Mouse (Mus musculus): ENCODE data around the gene Igfbp7.

Gene Igfbp7

GRCm38 (mm10) chr5:77405455-77406057, 2.3 kb downstream of the Igfbp7 start:
- DNase-seq (ENCODE audit: low read depth, low spot score) = no peak

GRCm38 (mm10) chr5:77404941-77405340, 2.9 kb downstream of the Igfbp7 start:
- DNase-seq (ENCODE audit: low read depth, low spot score) = no peak

DNA sequence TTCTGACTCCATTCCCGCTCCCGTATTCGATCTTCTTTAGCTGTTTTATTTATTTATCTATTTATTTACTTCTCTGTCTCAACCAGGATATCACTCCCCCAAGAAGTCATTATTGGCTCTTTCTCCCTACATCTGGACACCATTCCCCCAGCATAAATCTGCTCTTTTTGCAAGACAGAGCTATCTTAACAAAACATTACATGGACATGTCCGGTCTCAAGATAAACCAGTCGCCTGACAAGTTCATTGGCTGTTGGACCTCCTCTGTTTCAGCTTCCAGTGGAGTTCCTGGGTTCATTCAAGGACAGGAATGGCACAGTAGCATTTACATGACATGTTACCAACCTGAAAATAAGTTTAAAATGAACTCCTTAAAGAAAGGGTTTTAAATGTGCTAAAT, 4.9 kb downstream of the Igfbp7 start:
- no peak for DNase-seq (ENCODE audit: low read depth, low spot score)

DNA sequence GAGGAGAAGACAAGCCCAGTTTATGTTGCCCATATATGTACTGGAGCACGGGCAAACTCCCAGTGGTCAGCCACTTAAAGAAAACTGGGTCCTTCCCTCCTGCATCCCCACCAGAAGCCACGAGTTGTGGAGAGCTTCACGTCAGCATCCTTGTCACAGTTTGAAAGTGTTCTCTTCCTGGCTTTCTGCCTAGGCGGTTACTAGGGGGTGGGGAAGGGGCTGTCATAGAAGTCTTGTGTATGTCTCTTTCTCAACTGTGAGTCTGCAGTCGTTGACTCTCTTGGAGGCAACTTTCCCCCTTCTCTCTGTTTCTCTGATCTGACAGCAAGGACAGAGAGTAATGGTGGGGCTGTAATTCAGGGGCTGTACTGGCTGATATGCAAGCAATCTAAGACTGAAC, 5.7 kb downstream of the Igfbp7 start:
- no peak for DNase-seq (ENCODE audit: low read depth, low spot score)

- DNase-seq (ENCODE audit: low read depth, low spot score) = no peak
Measured at GRCm38 (mm10) chr5:77400823-77401222, 7.0 kb downstream of the Igfbp7 start.

GRCm38 (mm10) chr5:77400151-77400550, 7.7 kb downstream of the Igfbp7 start:
- DNase-seq (ENCODE audit: low read depth, low spot score) = no peak

DNA sequence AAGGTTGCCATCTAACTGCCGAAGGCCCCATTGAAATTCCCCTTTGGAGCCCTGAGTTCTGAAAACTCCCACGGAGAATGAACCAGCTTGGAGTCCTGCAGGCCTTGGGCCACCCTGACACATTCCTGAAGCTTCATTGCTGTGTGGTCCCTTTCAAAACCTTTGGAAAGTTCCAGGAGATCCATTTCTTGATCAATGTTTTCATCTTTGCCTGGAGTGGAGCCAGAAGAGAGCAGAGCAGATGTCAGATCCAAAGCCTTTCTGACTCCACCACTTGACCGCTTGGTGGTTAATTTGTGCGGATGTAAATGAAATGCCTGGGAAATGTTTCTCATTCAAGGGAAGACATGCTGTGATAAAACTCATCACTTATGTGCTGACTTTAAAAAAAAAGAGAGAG, 8.8 kb downstream of the Igfbp7 start:
- no peak for DNase-seq (ENCODE audit: low read depth, low spot score)

DNA sequence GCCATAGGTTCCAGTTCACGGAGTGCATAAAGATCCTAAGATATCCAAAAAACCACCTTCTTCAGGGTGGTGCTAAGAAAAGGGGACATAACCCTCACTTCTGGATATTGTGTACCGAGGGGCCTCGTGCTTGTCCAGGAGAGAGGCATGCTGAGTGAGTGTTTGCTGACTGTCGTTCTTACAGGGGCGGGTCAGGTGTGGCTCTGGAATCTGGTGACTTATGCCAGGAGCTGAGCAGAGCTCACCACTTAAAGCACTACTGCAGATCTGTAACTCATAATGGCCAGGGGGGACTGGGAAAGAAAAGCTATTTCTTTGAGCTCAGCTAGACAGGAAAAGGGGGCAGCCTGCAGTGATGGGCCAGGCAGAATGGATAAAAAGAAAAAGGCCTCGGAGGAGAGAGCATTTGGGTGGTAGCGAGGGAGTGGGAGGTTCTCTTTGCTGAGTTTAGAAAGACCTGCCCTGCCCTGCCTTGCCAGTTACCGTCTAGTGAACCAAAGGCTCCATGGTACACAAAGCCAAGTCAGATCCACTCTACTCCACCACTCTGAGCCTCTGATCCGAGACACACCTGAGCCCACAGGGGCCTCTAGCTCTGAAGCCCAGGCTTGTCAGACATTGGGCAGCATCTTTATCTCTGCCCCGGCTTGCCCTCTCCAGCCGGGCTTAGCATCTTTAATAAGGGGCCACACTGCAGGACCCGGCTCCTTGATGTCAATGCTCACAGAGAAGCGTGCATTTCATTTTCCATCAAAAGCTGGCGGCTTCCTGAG, 9.4 kb downstream of the Igfbp7 start:
- no peak for DNase-seq (ENCODE audit: low read depth, low spot score)

DNA sequence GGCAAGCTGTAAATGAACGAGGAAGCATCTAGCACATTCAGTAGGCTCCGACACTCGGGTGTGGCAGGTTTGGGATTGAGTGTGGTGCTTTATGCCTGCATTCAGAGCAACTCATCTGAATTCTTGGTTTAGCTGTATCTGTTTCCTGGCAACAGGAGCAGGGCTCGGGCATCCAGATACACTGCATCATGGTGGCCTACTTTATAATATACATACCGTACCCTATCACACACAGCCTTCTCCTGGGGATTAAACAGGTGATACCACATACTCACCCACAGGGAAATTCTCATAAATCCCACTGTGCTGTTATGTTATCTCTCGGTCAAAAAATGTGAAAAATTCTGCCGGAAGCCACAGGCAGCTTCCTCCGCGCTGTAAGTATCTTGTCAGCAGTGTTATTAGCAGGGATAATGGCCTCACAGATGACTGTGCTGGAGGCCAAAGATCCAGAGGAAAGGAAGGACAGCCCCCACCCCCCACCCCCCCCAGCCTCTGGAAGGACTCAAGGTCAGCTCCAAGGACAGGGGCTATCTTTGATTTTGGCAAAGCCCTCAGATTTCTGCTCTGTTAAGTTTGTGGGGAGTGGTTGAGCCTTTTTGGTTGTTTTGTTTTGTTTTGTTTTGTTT, 13.7 kb downstream of the Igfbp7 start:
- DNase-seq (ENCODE audit: low read depth, low spot score) = no peak

DNA sequence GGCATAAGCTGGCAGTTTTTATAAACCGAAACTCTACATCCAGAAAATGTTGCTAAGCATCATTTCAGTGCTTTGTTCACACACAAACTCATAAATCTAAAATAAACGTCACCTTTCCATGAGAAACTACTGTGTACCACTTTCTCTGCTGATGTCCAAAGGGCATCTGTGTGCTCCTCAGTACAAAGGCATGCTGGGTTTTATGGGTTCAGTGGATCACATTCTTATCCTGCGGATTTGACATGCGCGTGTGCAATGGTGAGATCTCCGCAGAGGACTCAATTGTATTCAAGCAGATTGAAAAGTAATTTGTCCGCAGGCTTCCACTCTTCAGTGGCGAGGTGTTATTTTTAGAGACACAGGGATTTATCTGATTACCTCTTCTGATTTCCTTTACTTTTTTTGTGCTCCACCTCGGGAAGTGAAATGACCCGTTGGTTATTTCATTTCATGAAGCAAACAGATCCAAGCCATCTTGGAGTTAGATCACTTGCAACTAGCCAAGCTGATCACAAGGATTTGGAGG, 14.7 kb downstream of the Igfbp7 start:
- DNase-seq (ENCODE audit: low read depth, low spot score) = no peak

- DNase-seq (ENCODE audit: low read depth, low spot score) = no peak
Measured at GRCm38 (mm10) chr5:77390272-77390671, 17.6 kb downstream of the Igfbp7 start.

DNA sequence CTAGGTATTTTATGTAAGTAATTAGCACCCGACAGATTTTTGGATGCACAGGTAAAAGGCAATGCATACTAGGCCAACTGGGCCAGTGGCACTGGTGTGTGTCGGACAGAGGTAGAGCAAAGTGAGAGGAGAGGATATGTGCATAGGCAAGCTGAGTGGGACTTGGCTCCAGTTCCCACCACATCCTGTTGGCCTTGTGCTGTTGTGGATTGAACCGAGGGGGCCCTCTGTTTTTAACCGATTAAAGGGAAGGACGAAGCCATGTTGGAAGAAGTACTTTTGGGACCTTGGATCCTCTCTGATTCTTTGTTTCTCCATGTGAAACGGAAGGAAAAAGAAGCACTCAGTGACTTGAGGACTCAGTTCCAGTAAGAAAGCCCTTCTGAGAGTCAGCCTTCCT, 19.5 kb downstream of the Igfbp7 start:
- DNase-seq (ENCODE audit: low read depth, low spot score) = no peak

DNA sequence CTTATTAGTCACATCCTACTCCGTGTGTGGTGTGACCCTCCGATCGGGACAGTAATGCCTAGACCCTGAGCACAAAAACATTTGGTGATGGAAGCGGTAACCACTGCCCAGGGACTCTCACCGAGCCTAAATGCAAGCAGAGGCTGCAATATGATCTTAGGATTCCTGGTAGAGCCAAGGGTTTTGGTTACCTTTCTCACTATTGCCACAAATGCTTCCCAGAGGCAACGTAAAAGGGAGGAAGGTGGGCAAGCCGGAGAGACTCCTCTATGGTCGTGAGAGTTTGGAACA, 20.5 kb downstream of the Igfbp7 start:
- no peak for DNase-seq (ENCODE audit: low read depth, low spot score)

DNA sequence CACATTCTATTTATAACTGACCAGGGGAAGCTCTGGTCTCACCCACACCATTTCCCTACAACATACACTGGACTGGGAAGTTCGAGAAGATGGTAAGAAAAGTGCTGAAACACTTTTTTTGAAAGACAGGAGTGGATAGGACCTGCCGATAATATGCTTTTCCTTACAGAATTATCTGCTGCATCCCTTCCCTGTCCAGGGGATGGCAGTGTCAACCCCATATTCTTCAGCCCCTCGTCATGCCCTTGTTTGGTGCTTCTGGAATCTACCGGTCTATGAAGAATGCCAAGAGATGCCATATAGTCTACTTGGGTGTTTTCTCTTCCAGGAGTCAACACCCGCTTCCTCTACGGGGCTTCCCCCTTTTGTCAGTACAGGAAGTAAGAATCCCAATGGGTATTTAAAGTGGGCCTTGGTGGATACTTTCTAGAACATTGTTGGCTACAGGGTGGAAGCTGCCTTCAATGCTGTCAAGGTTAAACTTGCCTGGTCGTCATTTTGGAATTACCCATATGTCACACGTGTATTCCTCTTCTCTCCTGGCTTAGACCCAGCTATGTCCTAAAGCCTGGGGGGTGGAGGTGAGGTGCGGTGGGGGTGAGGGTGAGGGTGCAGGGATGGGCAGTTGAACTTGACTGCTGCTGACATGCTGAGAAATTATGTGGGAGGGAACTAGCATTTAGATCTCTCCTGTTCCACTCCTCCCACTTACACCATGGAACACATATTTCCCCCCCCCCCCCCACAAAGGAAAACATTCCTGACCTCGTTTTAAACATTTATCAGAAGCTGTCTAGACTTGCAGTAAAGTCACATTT, 21.0 kb downstream of the Igfbp7 start:
- no peak for DNase-seq (ENCODE audit: low read depth, low spot score)

- no peak for DNase-seq (ENCODE audit: low read depth, low spot score)
Measured at GRCm38 (mm10) chr5:77385900-77386595, 21.8 kb downstream of the Igfbp7 start.

DNA sequence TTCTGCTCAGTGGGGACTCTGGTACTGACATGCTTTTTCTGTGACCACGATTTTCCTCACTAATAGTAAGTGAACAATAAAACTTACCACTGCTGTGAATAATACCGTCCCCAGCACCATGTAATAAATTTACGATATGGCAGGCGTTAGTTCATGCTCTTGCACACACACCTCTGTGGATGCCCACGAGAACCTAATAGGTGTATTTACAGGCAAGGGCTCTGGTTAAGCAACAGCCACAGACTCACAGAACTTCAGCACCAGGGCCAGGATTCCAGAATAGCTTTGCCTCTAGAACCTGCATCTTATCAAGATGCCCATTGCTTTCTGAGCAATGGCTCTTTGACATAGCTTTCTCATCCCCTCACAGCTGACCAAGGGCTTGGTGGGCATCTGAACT, 22.6 kb downstream of the Igfbp7 start:
- DNase-seq (ENCODE audit: low read depth, low spot score) = no peak

GRCm38 (mm10) chr5:77384724-77385123, 23.1 kb downstream of the Igfbp7 start:
- no peak for DNase-seq (ENCODE audit: low read depth, low spot score)

DNA sequence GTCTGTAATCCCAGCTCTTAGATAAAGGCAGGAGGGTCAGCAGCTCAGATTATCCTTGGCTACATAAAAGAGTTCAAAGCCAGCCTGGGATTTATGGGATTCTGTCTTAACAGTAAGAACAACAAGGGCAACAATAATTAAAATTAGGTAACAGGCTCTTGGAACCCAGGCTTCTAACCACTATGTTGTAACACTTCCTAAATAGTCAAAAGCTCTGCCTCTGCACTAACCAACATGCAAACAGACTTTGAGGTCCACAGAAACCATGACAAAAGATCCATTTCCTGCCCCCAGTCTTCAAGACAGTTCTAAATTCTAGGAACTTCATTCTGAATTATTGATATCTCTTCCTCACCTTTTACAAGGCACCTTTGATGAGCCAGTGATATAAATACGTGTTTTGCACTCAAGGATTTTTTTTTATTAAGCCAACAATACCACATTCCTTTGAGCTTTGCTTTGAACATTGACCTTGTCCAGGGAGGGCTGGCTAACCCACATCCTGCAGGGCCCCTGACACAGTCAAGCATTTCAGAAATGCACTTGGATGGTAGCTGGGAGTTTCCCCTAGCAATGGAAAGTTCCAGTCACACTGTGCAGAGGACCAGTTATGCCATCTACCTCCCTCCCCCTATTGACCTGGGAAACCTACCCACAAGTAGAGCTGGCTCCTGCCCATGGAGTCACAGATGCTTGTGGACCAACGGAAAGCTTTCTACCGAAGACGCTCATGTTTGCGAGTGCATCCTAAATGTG, 23.9 kb downstream of the Igfbp7 start:
- DNase-seq (ENCODE audit: low read depth, low spot score) = no peak

GRCm38 (mm10) chr5:77381686-77382085, 26.2 kb downstream of the Igfbp7 start:
- DNase-seq (ENCODE audit: low read depth, low spot score) = no peak

DNA sequence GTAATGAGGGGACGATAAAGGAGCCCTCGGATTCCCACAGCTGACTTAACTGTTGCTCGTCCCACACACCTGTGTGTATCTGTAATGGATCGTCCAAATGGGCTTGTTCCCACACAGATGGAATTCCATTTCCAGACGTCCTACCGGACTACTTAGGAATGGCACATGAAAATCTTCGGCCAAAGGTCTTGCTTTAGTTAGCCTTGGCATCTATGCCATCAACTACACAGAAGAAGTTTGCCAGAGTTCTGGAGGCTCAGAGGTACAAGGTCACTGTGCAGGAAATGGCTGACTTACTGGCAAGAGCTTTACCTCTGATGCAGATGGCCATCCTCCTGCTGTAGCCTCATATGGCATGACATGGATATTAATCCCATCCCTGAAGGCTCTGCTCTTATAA, 26.6 kb downstream of the Igfbp7 start:
- DNase-seq (ENCODE audit: low read depth, low spot score) = no peak
